Mouse (Mus musculus) liver, adult 2 months (tissue): Measurements from ENCODE around the gene Sema6d.

Experiments used
- CTCF ChIP-seq: fragments of 200-500 bp; IDR thresholded peaks from 2 replicates; pipeline ENCODE4 v1.5.1; 2011; ENCODE audit warnings: low read depth, low read length, control low read depth
- POLR2A ChIP-seq: fragments of 200-500 bp; IDR thresholded peaks from 2 replicates; pipeline ENCODE4 v1.6.1; 2011; ENCODE audit warnings: low read length, control low read depth; ENCODE audit not compliant: insufficient read depth; ENCODE audit errors: extremely low read depth

GRCm38 (mm10) chr2:124208251-124208650 is 118.5 kb downstream of the Sema6d start:
- no peak for TF ChIP-seq CTCF
- TF ChIP-seq POLR2A, result no peak
